Mouse (Mus musculus) lung, postnatal 0 days (tissue): Measurements from ENCODE around the gene Chst14. TPM values are rescaled to one million over a fixed set of nuclear protein-coding genes. Genes with fewer than 3 reads are reported as not detected.

Experiments
- ATAC-seq: fragments of 200-750 bp; cut with Nextera tagmentation; 2 replicates; pipeline ENCODE4 v1.8.0; 2017; ENCODE audit warnings: moderate library complexity
- DNase-seq: peaks from one replicate; pipeline ENCODE4 v3.0.0-alpha.2; 2016; ENCODE audit warnings: low spot score
- H3K27ac ChIP-seq: fragments of 300-500 bp; sonication (generic); 2 replicates; pipeline ENCODE4 v1.5.1; 2014; ENCODE audit warnings: antibody characterized with exemption, mild to moderate bottlenecking, low read length, mixed read lengths
- H3K27me3 ChIP-seq: fragments of 300-500 bp; sonication (generic); replicated peaks from 2 replicates; pipeline ENCODE4 v1.6.1; 2014; ENCODE audit warnings: low read length, mixed read lengths; ENCODE audit not compliant: insufficient read depth
- H3K36me3 ChIP-seq: fragments of 300-500 bp; sonication (generic); 2 replicates; pipeline ENCODE4 v1.6.1; 2014; ENCODE audit warnings: low read length, mixed read lengths; ENCODE audit not compliant: insufficient read depth
- H3K4me1 ChIP-seq: fragments of 300-500 bp; sonication (generic); 2 replicates; pipeline ENCODE4 v1.6.1; 2014; ENCODE audit warnings: antibody characterized with exemption, low read depth, low read length, mixed read lengths; ENCODE audit not compliant: insufficient read depth
- H3K4me2 ChIP-seq: fragments of 300-500 bp; sonication (generic); replicated peaks from 2 replicates; pipeline ENCODE4 v1.6.1; 2014; ENCODE audit warnings: low read depth, mild to moderate bottlenecking, low read length, moderate library complexity, mixed read lengths
- H3K4me3 ChIP-seq: fragments of 300-500 bp; sonication (generic); 2 replicates; pipeline ENCODE4 v1.5.1; 2014; ENCODE audit warnings: low read depth, low read length
- H3K9ac ChIP-seq: fragments of 300-500 bp; sonication (generic); replicated peaks from 2 replicates; pipeline ENCODE4 v1.6.1; 2014; ENCODE audit warnings: low read depth, mild to moderate bottlenecking
- H3K9me3 ChIP-seq: fragments of 300-500 bp; sonication (generic); 2 replicates; pipeline ENCODE4 v1.6.1; 2016; ENCODE audit warnings: low read length, mixed read lengths
- CTCF ChIP-seq: IDR thresholded peaks from 2 replicates; pipeline ENCODE4 v1.5.1; 2016; ENCODE audit warnings: antibody characterized with exemption, mild to moderate bottlenecking
- EP300 ChIP-seq: IDR thresholded peaks from 2 replicates; pipeline ENCODE4 v1.6.1; 2016; ENCODE audit warnings: antibody characterized with exemption, mild to moderate bottlenecking, control low read depth
- WGBS: fragments of 180-500 bp; shearing (Covaris S2); extraction: QIAGEN DNeasy Blood & Tissue Kit; methylation state at CpG from one replicate; pipeline ENCODE4 v1.1.7; 2014; 5-methylcytosine and 5-hydroxymethylcytosine counted together
- polyA plus RNA-seq: library from polyadenylated mRNA; unstranded; fragments of >200 nt; fragmentation: Nextera tagmentation; extraction: Ambion mirVana; gene quantifications from 2 replicates; pipeline ENCODE4 v1.2.1, GENCODE M21; 2015

Chst14 gene
- polyA plus RNA-seq, 1 experiment from 2014 or later: 20.8 TPM

GRCm38 (mm10) chr2:118925952-118926351 is 344 bp upstream of the Chst14 start:
- Histone ChIP-seq H3K9ac (peak overlapping the region; percentile 66; the same call in 1 of the 2 replicates), H3K4me2 (peak overlapping the region; percentile 97), H3K27ac (no peak overlapping the region; the same call in 1 of the 2 replicates), H3K4me1 (peaks cover 11% of the 10 kb centered on the region; the same call in 1 of the 2 replicates), H3K9me3 (no peaks in the 10 kb centered on the region), H3K27me3 (no peaks in the 10 kb centered on the region), H3K36me3 (peaks cover 10% of the 10 kb centered on the region; the same call in 1 of the 2 replicates), H3K4me3 (peak overlapping the region; percentile 83)
- TF ChIP-seq CTCF: no peak
- TF ChIP-seq EP300: no peak
- under 1% methylated on average over 6 of the region's 6 CpGs for WGBS
- ATAC-seq (peak; percentile 58), DNase-seq (peak; percentile 30)

- H3K4me3 ChIP-seq: peak overlapping the region; percentile 83
- 25% methylated on average over 31 of the region's 31 CpGs for WGBS
- H3K9ac ChIP-seq: peak overlapping the region; percentile 66
- TF ChIP-seq EP300: no peak
- TF ChIP-seq CTCF: no peak
- ATAC-seq: no peak
- no peak for DNase-seq
- no peaks in the 10 kb centered on the region for H3K9me3 ChIP-seq
- H3K27me3 ChIP-seq: no peaks in the 10 kb centered on the region
- peaks cover 11% of the 10 kb centered on the region; the same call in 1 of the 2 replicates for H3K4me1 ChIP-seq
- H3K36me3 ChIP-seq: 0 out of 2 replicates have a peak, but pooled peaks cover 2% of the 10 kb centered on the region
- H3K4me2 ChIP-seq: peak overlapping the region; percentile 97
- H3K27ac ChIP-seq: 0 out of 2 replicates have a peak overlapping the region, but pooled peaks have one; percentile 51
These were observed 873 bp downstream of the Chst14 start for GRCm38 (mm10) chr2:118926998-118927739.

GRCm38 (mm10) chr2:118941341-118941740 is 15.0 kb downstream of the Chst14 start:
- TF ChIP-seq EP300 (no peak), CTCF (no peak)
- DNase-seq (no peak), ATAC-seq (no peak)
- H3K9me3 ChIP-seq: no peaks in the 10 kb centered on the region
- no peak overlapping the region for H3K27ac ChIP-seq
- H3K4me3 ChIP-seq: no peak overlapping the region
- no peak overlapping the region for H3K9ac ChIP-seq
- H3K27me3 ChIP-seq: no peaks in the 10 kb centered on the region
- no peak overlapping the region for H3K4me2 ChIP-seq
- no peaks in the 10 kb centered on the region for H3K4me1 ChIP-seq
- 53% methylated on average over 7 of the region's 7 CpGs for WGBS
- no peaks in the 10 kb centered on the region for H3K36me3 ChIP-seq

- Histone ChIP-seq H3K27me3 (no peaks in the 10 kb centered on the region), H3K4me1 (no peaks in the 10 kb centered on the region), H3K4me2 (no peak overlapping the region), H3K9ac (no peak overlapping the region), H3K9me3 (no peaks in the 10 kb centered on the region), H3K4me3 (no peak overlapping the region), H3K27ac (no peak overlapping the region), H3K36me3 (no peaks in the 10 kb centered on the region)
- ATAC-seq (no peak), DNase-seq (no peak)
- WGBS: 82% methylated on average over 6 of the region's 6 CpGs
- TF ChIP-seq CTCF (no peak), EP300 (no peak)
These were observed 16.9 kb downstream of the Chst14 start for GRCm38 (mm10) chr2:118943232-118943631.

- Histone ChIP-seq H3K36me3 (no peaks in the 10 kb centered on the region), H3K27ac (no peak overlapping the region), H3K4me3 (no peak overlapping the region), H3K4me2 (no peak overlapping the region), H3K4me1 (no peaks in the 10 kb centered on the region), H3K27me3 (no peaks in the 10 kb centered on the region), H3K9me3 (no peaks in the 10 kb centered on the region), H3K9ac (no peak overlapping the region)
- DNase-seq (no peak), ATAC-seq (0 out of 2 replicates have a peak, but pooled peaks have one; percentile 5)
- no peak for TF ChIP-seq EP300
- no peak for TF ChIP-seq CTCF
- WGBS: 69% methylated on average over 4 of the region's 4 CpGs
These were observed 22.5 kb downstream of the Chst14 start for GRCm38 (mm10) chr2:118948818-118949217.

DNA sequence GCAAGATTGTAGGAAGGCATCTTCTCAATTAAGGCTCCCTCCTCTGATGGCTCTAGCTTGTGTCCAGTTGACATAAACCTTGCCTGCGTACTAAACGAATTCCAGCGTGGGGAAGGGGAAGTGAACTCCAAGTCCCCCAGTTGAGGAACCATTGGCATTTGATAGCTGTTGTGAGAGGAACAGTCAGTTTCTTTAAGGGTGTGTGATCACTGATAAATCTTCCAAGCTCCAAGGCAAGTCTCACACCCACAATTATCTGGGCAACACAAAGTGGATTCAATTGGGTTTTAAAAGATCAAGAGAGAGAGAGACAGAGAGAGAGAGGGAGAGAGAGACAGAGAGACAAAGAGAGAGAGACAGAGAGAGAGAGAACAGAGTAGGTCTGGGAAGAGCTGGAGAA is 23.4 kb downstream of the Chst14 start:
- Histone ChIP-seq H3K4me3 (no peak overlapping the region), H3K4me1 (no peaks in the 10 kb centered on the region), H3K9me3 (no peaks in the 10 kb centered on the region), H3K36me3 (no peaks in the 10 kb centered on the region), H3K9ac (no peak overlapping the region), H3K27ac (no peak overlapping the region), H3K27me3 (no peaks in the 10 kb centered on the region), H3K4me2 (no peak overlapping the region)
- WGBS: 57% methylated on average over 3 of the region's 3 CpGs
- DNase-seq: no peak
- no peak for ATAC-seq
- no peak for TF ChIP-seq CTCF
- TF ChIP-seq EP300: no peak
